Mouse (Mus musculus): ENCODE measurements around the gene Prkci.

Gene Prkci

DNA sequence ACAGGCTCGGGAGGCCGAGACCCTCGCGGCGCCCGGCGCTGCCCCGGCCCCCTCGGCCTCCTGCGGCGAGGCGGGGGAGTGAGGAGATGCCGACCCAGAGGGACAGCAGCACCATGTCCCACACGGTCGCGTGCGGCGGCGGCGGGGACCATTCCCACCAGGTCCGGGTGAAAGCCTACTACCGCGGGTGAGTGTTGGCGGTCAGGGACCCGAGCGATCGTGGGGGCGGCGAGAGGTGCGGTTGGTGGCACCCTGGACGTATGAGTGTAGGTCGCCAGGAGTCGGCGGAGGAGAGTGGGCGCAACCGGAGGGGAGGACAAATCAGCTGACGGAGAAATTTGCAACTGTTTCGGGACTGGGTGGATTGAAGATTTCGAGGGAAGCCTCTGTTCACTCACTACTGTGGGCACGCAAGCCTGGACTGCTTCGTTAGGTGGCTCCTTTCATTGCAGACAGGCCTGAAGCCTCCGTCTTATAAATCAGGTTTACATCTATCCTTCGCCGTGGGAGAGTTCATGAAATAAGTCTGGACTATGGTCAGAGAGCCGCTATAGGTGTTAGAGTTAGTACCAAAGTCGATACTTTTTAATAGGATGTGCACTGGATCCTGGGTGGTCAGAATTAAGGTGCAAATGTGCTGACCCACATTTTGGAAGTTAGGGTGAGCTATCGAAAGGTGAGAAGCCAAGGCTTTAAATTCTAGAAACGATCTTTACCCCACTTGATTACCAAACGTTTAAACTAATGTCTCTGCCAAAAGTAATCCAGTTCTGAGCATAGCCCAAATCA, 546 bp downstream of the Prkci start:
- no peak for DNase-seq (ENCODE audit: low spot score)

DNA sequence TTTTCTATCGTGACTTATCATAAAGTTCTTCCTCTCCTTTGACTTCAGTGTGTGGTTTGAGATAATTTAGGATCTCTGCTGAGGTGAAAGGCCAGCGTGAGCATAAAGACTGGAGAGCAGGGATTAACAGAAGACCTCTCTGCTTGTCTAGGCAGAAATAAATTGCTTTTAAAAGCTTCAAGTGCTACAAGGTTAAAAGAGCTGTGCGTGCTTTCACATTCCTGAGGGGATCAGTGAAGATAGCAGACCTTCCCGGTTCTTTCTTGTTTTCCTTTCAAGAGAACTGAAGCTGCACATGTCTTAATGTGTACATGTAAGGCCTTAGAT, 1.1 kb downstream of the Prkci start:
- no peak for DNase-seq (ENCODE audit: low spot score)

DNA sequence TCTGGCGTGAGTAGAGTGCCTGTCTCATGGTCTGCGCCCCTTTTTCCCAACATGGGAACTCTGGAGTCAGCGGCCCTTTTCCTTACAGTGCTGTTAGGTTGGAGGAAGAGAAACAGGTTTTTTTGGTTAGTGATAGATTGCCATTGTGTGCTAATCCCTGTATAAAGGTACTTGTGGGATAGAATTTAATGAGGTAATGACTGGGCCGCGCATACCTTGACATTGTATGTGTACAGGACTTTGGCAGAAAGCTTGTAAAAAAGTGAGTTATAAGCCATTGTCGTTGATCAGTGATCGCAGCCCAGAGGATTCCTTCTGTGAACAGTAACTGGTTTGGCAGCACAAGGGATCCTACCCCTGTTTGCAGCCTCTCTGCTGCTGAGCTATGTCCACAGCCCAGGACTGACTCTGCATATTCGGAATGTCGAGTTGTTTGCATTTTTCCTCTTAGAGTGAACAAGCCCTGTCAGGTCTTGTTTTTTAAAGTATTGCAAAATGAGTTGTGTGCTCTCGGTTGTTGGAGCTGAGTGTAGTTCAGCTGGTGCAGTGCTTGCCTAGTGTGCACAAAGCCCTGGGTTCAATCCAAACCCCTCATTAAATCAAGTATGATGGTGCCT, 4.0 kb downstream of the Prkci start:
- DNase-seq (ENCODE audit: low spot score): no peak

DNA sequence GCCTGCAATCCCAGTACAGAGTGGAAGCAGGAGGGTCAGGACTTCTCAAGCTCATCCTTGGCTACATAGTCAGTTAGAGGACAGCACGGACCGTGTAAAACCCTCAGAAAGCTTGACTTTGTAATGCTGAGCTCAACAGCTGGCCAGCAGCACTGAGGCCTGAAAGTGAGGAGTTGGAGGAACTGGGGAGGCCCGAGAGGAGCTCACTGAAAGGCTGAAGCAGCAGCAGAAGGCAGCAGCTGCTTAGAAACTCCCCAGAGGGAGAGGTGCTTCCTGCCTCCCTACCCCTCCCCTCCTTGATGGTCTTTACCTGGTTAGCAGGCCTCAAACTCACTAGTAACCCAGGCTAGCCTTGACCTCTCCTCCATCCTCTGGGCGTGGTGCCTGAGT, 4.5 kb downstream of the Prkci start:
- DNase-seq (ENCODE audit: low spot score): no peak

DNA sequence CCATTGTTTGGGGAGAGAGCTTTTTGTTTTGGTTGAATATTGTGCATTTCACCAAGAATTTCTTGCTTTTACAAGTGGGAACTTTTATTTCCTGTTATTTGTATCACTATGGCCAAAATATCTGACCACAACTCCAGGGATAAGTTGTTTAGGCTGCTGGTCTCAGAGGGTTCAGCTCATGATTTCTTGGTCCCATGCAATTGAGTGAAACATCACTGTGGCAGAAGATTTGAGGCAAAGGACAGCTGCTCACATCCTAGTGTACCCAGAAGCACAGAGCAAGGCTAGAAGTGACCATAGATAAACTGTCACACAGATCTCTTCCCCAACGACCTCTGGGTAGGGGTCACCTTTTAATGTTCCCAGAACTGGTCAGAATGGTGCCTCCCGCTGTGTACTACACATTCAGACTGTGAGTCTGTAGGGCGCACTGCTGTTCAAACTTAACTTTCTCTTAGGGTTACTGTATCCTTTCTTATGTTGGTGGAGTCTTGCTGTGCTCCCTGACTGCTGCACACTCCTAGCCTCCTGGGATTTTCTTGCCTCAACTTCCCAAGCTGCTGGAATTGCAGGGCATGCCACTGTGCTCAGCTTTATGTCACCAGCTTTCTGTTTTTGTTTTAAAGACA, 5.6 kb downstream of the Prkci start:
- no peak for DNase-seq (ENCODE audit: low spot score)

DNA sequence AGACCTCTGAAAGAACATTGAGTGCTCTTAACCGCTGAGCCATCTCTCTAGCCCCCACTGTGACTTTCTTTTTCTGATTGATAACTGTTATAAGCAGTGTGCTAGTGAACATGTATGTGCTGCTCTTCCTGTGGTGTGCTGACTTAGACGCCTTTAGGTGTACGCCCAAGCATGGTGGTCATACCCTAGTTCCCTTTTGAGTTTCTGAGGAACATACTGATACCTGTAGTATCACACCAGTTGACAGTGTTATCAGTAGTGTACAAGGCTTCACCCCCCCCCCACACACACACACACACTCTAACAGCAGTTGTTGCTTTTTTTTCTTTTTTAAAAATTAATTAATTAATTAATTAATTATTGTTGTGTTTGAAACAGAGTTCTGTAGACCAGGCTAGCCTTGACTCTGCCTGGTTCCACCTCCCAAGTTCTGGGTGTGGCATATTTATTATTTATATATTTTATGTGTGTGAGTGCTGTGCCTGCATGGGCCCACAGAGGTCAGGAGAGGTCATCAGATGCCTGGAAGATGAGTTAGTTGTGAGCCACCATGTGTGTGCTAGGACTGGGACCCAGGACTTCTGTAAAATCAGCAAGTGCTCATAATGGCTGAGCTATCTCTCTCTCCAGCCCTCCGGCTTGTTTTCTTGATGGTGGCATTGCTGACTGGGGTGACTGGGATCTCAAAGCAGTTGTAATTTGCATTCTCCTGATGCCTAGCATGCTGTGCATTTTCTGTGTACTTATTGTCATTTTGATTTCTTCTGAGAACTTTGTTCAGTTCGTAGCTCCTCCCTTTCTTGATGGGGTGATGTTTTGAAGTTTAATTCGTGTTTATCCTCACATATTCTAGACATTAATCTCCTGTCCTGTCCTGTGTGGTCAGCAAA, 9.0 kb downstream of the Prkci start:
- no peak for DNase-seq (ENCODE audit: low spot score)

DNA sequence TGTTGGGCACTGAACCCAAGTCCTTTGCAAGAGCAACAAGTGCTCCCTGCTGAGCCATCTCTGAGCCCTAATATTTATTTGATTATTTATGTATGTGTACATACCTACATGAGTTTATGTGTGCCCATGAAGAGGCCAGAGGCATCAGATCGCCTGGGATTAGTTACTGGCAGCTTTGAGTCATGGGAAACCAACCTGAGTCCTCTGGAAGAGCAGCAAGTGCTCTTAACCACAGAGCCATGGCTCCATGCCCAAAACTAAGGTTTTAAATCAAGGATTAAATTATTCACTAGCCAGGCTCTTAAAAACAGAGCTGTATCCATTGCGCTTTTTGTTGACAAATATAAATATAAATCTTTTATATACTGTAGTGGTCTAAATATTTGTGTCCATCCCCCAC, 18.8 kb downstream of the Prkci start:
- DNase-seq (ENCODE audit: low spot score): no peak

DNA sequence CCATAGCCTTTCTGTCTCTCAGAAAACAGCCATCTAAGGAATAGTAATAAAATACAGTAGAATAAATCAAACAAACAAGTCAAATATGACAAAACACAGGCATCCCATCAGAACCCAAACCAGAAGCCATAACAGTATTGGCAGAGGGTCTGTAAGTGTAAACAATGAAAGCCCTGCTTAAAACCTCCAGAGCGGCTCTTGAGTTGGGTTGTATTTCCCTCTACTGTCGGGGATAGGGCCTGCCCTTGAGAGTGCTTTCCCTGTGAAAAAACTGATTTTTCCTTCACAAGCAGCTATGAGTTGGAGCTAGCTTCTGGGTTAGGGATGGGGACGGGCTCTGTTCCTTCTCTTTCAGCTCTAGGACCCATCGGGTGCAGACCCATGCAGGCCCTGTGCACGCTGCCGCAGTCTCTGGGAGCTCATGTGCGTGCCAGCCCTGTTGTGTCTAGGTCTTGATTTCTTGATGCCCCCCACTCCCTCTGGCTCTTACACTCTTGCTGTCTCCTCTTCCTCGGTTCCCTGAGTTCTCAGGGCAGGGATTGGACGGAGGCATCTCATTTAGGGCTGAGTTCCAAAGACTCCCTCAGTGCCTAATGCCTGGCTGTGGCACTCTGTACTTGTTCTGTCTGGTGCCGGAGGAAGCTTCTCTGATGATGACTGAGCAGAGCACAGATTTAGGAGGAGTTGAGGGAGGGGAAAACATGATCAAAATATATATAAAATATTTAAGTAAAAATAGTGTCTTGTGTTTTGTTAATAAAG, 20.3 kb downstream of the Prkci start:
- DNase-seq (ENCODE audit: low spot score): no peak

DNA sequence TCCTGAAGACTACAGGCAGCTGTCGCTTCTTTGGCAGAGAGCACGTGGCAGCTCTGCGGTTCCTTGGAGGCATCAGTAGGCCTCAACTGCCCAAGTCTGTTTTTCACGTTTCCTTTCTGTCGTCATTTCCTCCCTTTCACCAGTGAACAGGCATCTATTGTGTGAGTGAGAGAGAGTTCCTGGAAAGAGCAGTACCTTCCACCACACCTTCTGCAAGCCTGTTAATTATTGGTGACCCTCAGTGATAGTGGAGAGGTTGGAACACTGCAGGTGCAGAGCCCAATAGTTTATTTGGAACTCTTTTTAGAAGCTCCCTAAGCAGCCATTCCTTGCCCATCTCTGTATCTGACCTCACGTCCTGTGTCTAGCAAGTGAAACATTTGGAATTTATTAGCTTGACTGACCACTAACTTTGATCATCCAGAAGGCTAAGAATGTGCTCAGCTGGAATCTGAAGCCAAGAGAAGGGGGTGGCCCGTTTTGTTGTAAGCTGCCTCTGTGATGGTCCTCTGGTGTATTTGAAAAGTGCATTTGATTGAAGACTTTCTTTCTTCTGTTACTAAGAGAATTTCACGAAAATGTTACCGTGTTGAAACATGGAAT, 21.1 kb downstream of the Prkci start:
- DNase-seq (ENCODE audit: low spot score): no peak

DNA sequence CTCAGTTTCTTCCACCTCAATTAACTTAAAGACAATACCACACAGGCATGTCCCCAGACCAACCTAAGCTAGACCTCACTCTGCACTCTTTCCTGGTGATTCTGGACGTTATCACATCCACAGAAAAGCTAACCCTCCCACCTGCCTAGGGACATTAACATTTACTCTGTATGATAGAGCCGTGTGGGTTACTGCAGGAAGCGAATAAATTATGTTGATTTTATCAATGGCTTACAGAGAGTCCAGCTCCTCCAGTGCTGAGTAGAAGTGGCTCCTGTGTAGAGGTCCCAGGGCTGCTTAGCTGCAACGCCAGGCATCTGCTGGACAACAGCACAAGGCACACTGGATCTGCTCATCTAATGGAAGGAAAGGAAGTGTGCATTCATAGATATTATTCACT, 22.1 kb downstream of the Prkci start:
- no peak for DNase-seq (ENCODE audit: low spot score)

DNA sequence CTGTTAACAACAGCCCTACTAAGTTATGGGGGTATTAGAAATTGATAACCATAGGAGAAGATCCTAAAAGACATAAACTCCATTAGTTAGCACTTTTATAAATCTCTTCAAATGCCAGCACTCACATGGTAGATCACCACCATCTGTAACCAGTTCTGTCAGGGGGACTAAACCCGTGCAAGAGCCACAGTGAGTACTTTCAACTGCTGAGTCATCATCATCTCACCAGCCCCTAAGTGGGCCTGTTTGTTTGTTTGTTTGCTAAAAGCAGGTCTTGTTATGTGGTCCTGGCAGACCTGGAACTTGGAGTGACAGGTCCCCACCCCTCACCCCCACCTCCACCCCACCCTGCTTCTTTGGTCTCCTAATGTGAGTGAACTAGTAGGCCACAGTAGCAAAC, 23.7 kb downstream of the Prkci start:
- DNase-seq (ENCODE audit: low spot score): no peak

DNA sequence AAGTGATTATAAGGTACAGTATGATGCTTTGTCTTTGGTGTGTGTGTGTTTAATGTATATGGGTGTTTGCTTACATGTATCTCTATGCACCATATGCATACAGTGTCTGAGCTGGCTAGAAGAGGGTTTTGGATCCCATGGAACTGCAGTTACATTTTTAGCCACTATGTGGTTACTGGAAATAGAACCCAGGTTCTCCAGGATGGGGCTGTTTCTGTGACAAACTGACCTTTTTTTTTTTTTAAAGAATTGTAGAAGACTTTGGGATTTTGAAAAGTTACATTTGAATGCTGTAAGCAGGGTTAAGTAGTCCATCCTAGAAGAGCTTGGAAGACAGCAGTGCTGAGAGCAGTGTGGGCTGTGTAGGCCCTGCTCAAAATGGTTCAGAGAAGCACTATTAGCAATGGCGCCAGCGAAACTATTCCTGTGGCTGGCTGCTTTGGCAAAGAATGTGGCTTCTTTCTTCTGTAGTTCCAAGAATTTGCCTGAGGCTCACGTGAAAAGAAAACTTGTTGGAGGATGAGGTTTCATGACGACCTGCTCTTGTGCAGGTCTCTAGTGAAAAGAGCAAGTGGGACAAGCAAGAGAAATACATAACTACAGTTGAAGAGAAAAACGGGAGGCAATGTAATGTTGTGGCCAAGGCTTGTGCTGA, 24.4 kb downstream of the Prkci start:
- no peak for DNase-seq (ENCODE audit: low spot score)

DNA sequence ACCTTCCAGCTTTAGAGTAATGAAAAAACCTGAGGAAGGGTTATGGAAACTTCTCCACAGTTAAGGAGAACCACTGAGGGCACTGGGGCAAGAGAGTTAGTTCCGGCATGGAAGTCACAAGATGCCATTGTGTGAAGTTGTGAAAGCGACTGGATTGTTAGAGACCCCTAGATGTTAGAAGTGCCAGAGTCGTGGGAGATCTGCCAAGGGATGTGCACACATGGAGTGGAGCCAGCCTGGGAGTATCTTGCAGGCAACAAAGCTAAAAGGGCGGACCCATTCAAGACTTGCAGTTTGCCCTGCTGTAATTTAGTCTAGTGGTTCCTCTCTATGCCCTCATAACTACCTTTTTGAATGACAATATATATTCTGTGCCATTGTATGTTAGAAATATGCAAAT, 25.1 kb downstream of the Prkci start:
- no peak for DNase-seq (ENCODE audit: low spot score)

DNA sequence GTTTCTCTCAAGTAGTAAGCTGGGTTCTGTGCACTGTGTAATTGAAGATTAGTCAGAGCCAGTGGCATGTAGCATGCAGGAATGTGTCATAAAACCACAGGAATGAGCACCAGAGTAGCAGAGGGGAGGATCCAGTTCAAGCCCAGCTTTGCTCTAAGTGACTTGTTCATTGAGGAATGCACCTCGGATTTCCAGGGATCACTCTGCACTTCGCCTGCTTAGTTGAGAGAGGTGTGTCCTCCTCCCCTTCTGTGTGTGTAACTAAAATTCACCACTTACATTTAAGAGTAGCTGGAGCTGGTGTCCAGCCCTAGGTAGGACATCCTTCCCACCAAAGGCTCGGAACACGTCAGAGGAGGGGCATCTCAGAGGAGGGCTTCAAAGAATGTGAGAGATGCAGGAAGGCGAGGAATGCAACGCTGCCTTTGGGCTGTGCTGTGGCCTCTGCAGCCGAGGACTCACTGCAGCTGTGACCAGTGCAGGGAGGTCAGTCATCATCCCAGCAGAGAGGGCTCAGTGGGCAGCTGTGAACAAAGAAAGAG, 27.4 kb downstream of the Prkci start:
- DNase-seq (ENCODE audit: low spot score): no peak

DNA sequence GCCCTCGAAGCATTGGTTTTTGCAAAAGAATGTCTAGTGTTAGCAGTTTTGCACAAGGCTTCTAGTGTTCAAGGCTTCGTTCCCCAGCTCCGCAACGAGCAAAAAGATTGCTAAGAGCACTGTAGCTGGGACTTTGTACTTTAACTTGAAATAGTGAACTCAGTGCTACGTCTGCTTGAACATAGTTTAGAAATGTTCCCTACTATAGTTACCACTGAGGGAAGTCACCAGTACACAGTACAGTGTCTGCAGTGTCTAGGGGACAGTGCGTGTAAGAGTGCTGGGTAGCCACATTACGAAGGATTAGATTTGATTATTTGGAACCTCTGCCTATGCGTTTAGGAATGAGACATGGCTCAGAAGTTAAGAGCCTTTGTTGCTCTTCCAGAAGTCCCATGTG, 32.2 kb downstream of the Prkci start:
- DNase-seq (ENCODE audit: low spot score): no peak

DNA sequence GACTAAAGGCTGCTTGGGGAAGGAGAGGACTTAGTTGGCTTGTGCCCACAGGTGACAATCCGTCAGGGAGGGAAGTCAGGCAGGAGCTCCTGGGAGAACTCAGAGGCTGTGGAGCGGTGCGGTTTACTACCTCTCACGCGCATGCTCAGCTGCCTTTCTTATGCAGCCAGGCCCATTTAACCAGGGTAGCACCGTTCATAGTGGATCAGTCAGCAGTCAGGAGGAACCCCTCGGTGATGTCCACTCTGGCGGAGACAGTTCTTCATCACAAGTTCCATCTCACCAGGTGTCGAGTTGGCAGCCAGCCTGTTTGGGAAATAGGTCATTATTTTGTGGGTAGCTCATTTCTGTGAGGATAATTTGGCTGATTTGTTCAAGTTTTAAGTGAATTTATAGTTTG, 36.1 kb downstream of the Prkci start:
- no peak for DNase-seq (ENCODE audit: low spot score)

DNA sequence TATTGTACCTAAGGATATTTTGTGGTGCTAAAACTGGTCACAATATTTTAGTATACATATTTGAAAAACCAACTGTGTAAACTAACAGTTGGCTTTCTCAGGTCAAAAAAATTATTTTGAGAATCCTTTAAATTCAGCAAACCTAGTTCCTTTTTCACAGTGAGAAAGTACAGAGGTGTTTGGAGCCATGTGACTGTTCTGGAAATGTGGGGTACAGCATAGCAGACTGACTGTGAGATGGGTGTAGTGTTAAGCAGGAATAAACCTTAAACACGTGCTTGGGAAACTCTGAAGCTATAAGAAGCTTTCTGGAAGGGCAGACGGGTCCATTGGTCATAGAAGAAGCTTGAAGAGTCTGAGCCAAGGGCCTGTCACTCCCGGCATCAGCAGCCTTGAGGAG, 38.1 kb downstream of the Prkci start:
- DNase-seq (ENCODE audit: low spot score): no peak

DNA sequence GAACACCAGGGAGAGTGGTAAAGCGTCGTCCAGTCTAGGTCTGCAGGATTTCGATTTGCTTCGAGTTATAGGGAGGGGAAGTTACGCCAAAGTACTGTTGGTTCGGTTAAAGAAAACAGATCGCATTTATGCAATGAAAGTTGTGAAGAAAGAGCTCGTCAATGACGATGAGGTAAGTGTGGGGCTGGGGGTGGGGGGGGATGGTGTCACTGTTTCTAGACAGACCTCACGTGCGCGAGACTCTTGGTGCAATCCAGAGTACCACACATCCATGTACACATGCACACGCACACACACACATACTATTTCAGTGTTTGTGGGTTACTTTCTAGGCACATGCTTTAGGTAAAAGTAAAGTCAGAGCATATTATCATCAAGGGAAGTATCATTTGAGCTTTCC, 42.3 kb downstream of the Prkci start:
- DNase-seq (ENCODE audit: low spot score): no peak

DNA sequence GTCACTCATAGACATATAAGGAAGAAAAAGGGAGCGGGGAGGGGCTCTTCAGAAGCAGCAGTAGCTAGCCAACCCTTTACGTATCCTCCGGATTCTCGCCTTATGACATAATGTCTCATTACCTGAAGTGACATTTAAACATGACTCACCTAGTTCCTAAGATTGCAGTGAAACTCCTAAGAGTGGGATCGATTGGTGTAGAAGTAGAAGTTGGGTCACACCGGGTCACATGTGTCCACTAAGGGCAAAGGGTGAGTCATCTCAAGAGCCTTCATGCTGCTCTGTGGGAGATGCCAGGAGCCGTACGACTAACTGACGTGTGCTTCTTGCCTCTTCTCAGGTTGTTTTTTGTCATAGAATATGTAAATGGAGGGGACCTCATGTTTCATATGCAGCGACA, 43.1 kb downstream of the Prkci start:
- no peak for DNase-seq (ENCODE audit: low spot score)

DNA sequence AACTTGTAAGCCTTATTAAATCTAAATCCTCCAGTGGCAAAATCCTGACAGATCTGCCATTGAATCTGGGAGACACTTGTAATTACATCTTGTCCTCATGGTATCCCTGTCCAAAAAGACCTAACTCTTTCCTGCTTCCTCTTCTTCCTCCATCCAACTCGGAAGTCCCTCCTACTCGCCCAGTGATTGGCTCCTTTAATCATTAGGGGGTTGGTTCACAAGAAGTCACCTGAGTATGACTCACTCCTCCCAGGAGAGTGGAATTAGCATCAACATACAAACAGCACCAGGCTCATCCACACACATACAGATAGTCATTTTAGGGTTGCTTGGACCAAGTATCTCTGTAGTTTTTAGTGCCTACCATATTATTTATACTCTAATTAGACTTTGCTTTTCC, 47.4 kb downstream of the Prkci start:
- no peak for DNase-seq (ENCODE audit: low spot score)

DNA sequence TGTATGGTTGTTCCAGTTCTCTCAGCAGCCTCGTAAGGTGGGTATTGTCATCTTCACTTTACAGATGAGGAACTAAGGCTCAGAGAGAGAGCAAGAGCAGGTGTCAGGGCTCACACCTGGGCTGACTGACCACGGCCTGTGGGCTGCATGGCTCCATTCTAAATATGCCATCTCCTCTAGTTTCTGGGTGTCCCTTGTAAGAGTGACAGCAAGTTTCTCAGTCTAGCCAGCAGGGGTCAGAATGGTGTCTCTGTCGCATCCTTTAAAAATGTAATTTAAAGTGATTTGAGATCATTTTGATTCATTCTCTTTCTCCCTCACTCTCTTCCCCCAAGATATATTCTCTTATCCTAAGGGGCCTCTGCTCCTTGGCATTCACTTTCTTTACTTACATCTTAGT, 51.7 kb downstream of the Prkci start:
- DNase-seq (ENCODE audit: low spot score): no peak
